Mouse (Mus musculus): ENCODE measurements at regions not wholly inside any gene's neighbourhood (a gene's known extent, or its start where the extent isn't known, plus 50 kb on each side); places are given as distances from the start of the nearest gene placed in this dataset.

DNA sequence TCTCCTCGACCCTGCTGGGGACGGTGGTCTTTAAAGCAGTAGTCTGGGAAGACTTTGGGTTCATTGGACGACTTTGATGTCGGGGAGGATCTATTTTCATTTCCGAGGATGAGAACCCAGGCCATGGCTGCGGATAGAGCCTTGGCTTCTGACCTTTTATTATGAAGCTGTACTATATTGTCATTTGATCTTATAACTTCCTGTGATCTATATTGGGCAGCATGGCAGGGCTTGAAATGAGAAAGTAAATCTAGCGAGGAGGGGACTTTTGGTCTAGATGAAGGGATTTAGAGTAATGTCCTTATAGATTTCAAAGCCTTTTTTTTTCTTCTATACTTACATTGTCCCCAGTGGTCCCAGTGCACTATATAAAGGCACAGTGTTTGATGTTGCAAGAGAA lies 172.8 kb upstream of the Stt3b start:
- no peak for DNase-seq (ENCODE audit: low read depth)

- DNase-seq (ENCODE audit: low read depth): no peak
Observed at GRCm38 (mm10) chr9:115483721-115484120, 173.5 kb upstream of the Stt3b start.

DNA sequence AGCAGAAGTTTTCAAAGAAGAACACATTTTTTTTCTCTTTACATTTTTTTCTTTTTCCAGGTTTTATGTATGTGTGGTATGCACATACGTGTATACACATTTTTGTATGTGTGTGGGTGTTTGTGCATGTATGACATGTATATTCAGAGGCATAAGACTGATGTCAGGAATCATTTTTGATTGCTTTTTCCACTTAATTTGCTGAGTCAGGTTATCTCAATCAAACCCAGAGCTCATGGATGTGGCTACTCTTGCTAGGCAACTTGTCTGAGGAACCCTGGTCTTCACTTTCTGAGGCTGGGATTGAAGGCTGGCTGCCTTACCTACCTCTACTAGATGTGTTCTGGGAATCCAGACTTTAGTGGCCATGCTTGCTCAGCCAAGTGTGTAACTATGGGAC lies 174.2 kb upstream of the Stt3b start:
- no peak for DNase-seq (ENCODE audit: low read depth)

DNA sequence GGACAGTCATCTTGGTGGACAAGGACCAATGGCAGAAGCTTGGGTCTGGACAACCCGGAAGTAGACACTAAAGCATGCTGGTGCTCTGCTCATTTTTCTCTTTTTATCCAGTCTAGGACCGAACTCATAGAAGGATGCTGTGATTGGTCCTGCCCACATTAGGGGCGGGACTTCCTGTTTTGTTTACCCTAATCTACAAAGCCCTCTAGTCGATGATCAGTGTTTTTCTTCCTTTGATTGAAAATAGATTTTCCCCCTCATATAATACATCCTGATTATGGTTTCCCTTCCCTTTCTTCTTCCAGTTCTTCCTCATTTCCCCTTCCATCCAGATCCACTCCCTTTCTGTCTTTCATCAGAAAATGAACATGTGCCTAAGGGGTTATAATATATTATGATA lies 175.0 kb upstream of the Stt3b start:
- no peak for DNase-seq (ENCODE audit: low read depth)

DNA sequence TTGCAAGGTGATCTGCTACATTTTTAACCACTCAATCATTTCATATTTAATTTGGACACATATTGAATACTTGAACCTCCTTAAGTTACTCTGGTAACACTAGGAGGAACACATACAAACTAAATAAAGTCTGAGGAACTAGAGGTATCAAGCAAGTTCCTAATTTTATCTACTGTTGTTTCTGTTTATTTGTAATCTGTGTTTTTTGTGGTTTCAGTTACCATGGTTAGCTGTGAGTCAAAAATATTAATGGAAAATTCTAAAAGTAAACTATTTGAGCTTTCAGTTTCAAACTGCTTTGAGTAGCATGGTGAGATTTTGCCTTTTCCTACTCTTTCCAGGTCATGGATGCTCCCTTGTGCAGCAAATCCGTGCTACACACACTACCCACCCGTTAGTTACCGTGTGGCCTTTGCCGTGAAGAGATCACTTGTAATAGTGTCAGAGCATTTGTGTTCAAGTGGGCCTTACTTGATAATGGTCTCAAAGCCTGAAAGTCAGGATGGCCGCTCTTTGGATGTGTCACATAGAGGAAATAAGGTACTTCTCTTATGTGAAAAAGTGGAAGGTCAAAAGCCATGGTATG lies 177.0 kb upstream of the Stt3b start:
- no peak for DNase-seq (ENCODE audit: low read depth)

- no peak for DNase-seq (ENCODE audit: low read depth)
Observed at GRCm38 (mm10) chr9:115488913-115489809, 178.9 kb upstream of the Stt3b start.

GRCm38 (mm10) chr9:115492431-115493171 lies 182.4 kb upstream of the Stt3b start:
- no peak for DNase-seq (ENCODE audit: low read depth)

DNA sequence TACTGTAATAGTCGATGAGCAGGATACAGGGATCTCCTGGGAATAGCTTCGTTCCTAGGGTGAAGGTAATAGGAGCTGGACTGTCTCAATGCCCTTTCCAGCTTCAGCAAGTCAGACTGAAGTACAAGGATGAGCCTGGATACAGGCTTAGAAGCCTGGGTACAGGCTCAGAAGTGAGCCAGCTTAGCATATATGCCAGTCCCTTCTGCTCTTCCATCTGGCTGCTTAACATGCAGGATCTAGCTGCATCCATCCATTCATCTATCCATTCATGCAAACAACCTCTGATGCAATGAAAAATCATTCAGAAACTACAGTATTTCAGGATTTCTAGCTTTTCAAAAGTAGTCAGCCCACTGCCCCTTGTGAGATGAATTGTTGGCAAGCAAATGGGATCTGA lies 183.5 kb upstream of the Stt3b start:
- no peak for DNase-seq (ENCODE audit: low read depth)

DNA sequence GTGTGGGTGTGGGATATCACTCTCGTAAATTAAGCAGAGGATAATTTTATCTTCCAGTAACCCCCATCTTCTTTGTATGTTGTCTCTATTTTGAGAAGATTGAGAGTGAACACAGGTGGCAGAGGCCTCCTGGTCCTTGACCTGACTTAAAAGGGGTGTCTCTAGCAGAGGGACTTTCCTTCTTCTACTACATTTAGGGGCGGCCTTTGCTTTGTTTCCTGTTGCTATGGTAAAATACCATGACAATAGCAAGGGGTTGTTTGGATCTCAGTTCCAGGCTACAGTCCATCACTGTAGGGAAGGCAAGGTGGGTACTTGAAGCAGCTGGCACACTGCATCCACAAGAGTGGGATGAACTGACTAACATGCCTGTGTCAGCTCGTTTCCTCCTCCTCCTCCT lies 189.3 kb upstream of the Stt3b start:
- no peak for DNase-seq (ENCODE audit: low read depth)

DNA sequence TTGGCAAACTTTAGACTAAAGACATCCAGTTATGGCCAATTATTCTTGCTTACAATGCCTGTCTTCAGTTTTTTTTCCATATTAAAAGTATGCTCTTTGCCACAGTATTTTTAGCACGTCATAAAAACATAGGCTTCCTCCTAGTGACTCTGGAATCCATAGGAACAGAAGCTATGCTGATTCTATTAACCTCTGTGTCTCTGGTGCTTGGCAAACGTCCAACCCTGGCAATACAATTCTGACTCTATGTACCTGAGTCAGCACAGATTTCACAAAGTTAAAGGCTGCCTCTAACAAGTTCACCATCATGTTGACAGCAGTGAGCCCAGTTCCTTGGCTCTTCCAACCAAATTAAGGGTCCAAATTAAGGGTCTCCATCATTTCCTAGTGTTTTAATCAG lies 194.6 kb upstream of the Stt3b start:
- no peak for DNase-seq (ENCODE audit: low read depth)

GRCm38 (mm10) chr9:115507131-115507689 lies 197.0 kb upstream of the Stt3b start:
- no peak for DNase-seq (ENCODE audit: low read depth)

DNA sequence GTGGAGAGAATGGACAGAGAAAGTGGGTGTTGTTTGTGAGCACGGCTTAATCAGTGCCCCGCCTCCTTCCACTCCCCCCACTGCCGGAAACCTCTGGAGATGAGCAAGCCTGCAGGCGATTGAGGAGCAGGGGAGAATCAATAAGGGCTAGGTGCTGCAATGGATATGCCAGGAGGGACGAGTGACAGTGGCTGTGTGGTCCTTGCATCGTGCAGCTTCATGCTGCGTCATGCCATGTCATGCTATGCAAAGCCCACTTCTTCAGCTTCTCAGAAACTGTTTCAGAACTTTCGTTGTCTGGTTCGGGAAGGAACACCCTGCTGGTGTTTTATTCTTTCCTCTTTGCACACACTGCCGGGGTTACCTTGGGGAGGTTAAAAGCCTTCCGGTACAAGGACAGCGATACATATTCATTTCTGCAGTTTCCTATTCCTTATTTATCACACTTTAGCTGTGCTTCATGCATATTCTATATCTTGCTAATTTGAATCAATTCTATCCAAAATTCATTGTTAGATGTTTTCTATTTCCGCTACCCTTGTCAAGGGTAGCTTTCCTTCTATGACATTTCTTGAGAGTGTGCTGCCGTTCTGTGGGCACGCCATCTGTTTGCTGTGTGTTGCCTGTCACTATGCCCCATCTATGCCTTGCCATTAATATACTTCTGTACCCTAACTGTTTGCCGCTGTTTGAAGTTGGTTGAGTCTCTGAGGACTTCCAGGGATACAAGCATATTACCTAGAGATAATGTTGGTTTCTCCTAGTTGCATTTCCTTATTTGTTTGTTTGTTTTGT lies 202.8 kb upstream of the Stt3b start:
- no peak for DNase-seq (ENCODE audit: low read depth)

- no peak for DNase-seq (ENCODE audit: low read depth)
Observed at GRCm38 (mm10) chr9:115517903-115518302, 207.7 kb upstream of the Stt3b start.

GRCm38 (mm10) chr9:115524161-115524560 lies 213.9 kb upstream of the Stt3b start:
- no peak for DNase-seq (ENCODE audit: low read depth)

DNA sequence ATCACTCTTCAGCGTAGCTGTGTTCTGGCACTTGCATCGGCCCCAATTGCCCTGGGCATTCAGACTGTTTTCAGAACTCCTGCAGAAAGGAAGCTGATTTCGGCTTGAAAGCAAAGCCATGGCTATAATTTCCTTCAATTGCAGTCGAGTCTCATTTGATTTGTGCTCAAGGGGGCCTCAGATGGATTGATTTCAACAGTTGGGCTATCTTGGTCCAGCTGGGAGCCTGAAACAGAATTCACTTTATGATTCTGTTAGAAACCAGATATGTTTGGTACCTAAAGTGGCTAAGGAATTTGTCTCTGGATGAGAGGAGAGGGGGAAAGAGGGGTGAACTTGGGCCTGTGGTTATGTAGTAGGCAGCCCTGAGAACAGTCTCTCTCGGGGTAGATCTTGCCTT lies 214.4 kb upstream of the Stt3b start:
- DNase-seq (ENCODE audit: low read depth): no peak

GRCm38 (mm10) chr9:115526322-115526721 lies 216.1 kb upstream of the Stt3b start:
- DNase-seq (ENCODE audit: low read depth): no peak

DNA sequence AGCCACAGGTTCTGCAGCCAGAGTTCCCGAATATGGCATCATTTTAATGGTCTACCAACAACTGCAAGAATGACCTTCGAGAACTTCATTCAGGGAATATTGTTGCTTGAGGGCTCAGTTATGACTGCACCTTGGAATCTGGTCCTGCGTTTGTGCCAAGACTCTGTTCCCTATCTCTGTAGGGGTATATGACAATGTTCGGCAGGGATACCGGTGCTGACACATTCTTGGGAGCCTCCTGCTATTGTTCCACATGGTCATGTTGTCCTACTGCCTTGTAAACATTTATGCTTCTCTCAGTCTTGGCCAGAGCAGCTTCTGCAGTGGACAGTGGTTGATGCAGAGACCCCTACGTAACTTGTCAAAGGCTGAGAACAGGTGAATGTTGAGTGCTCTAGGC lies 216.8 kb upstream of the Stt3b start:
- DNase-seq (ENCODE audit: low read depth): no peak

DNA sequence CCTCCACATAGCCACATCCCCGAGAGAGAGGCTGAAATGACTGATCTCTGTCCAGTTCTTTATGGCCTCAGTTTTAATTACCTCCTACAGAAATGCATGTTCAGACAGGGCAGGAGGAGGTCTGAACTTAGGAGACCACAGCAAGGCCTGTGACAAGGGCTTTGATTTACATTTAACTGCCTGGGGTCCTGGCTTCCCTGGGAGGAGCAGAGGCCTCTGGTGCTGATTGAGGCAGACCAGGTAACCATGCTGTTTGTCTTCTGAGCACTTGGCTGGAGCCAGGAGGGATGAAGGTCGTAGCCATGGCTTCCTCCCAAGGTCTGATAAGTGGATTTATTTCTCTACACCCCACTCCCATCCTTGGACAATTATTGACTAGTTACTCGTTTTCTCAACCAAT lies 224.0 kb upstream of the Stt3b start:
- DNase-seq (ENCODE audit: low read depth): no peak

- DNase-seq (ENCODE audit: low read depth): no peak
Observed at GRCm38 (mm10) chr9:115543665-115544064, 233.4 kb upstream of the Stt3b start.

- no peak for DNase-seq (ENCODE audit: low read depth)
Observed at GRCm38 (mm10) chr9:115545178-115545577, 235.0 kb upstream of the Stt3b start.

GRCm38 (mm10) chr9:115545792-115546191 lies 235.6 kb upstream of the Stt3b start:
- DNase-seq (ENCODE audit: low read depth): no peak
